Mouse (Mus musculus): Measurements from ENCODE around the gene Wdr82.

Gene Wdr82

GRCm38 (mm10) chr9:106222261-106222851, 51.6 kb downstream of the Wdr82 start, which contains the start of gene Tlr9:
TSS of gene Tlr9 (plus strand) at chr9:106222598.
- no peak for DNase-seq (ENCODE audit: low read depth, low spot score)

GRCm38 (mm10) chr9:106222994-106223393, 52.3 kb downstream of the Wdr82 start:
- no peak for DNase-seq (ENCODE audit: low read depth, low spot score)

- no peak for DNase-seq (ENCODE audit: low read depth, low spot score)
These were observed 54.9 kb downstream of the Wdr82 start for GRCm38 (mm10) chr9:106225469-106226150.

GRCm38 (mm10) chr9:106226151-106226682, 55.5 kb downstream of the Wdr82 start:
- no peak for DNase-seq (ENCODE audit: low read depth, low spot score)

GRCm38 (mm10) chr9:106227790-106228429, 57.2 kb downstream of the Wdr82 start:
- DNase-seq (ENCODE audit: low read depth, low spot score) = no peak

- no peak for DNase-seq (ENCODE audit: low read depth, low spot score)
These were observed 59.5 kb downstream of the Wdr82 start for GRCm38 (mm10) chr9:106230051-106230733.

- DNase-seq (ENCODE audit: low read depth, low spot score) = peak; percentile 40
These were observed 60.0 kb downstream of the Wdr82 start for GRCm38 (mm10) chr9:106230734-106231106.

GRCm38 (mm10) chr9:106231220-106231619, 60.5 kb downstream of the Wdr82 start:
- DNase-seq (ENCODE audit: low read depth, low spot score) = no peak

- no peak for DNase-seq (ENCODE audit: low read depth, low spot score)
These were observed 61.1 kb downstream of the Wdr82 start for GRCm38 (mm10) chr9:106231816-106232215.

GRCm38 (mm10) chr9:106232956-106233355, 62.2 kb downstream of the Wdr82 start:
- DNase-seq (ENCODE audit: low read depth, low spot score) = no peak

- no peak for DNase-seq (ENCODE audit: low read depth, low spot score)
These were observed 63.2 kb downstream of the Wdr82 start for GRCm38 (mm10) chr9:106233953-106234352.

GRCm38 (mm10) chr9:106235194-106235830, 64.6 kb downstream of the Wdr82 start:
- no peak for DNase-seq (ENCODE audit: low read depth, low spot score)

- no peak for DNase-seq (ENCODE audit: low read depth, low spot score)
These were observed 65.6 kb downstream of the Wdr82 start for GRCm38 (mm10) chr9:106236156-106236817.

- DNase-seq (ENCODE audit: low read depth, low spot score) = no peak
These were observed 66.1 kb downstream of the Wdr82 start for GRCm38 (mm10) chr9:106236818-106237211.

GRCm38 (mm10) chr9:106237401-106237800, 66.7 kb downstream of the Wdr82 start:
- no peak for DNase-seq (ENCODE audit: low read depth, low spot score)

GRCm38 (mm10) chr9:106237878-106238277, 67.2 kb downstream of the Wdr82 start:
- DNase-seq (ENCODE audit: low read depth, low spot score) = no peak
